Mouse (Mus musculus): ENCODE measurements around the gene Cblb.

Gene Cblb

DNA sequence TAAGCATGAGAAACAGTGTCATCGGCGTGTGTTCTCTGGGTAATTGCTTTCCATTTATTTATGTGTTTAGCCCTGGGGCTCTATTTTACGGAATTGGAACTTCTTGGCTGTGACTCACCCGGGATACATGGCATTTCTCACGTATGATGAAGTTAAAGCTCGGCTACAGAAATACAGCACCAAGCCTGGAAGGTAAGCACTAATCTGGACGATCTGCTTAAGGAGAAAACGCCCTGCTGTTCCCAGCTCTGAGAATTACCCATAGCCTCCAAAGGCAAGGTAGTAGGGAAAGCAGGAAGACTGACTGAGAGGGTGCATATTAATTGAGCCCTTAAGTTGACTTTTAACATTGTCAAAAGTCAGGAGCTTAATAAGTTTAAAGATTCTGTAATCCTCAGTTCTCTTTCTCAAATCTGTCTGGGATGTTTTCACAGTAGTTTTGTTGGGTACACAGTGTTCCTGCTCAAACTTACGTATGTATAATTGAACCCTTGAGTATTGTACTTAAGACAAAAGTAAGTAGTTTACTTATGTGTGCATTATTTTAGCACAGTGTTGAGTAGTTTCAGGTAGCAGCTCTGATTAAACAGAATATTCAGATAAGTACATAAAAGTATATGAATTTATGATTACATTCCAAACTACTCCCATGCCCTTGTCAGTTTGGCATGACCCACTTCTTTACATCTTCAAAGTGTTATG is 104.8 kb downstream of the Cblb start:
- no peak for DNase-seq

DNA sequence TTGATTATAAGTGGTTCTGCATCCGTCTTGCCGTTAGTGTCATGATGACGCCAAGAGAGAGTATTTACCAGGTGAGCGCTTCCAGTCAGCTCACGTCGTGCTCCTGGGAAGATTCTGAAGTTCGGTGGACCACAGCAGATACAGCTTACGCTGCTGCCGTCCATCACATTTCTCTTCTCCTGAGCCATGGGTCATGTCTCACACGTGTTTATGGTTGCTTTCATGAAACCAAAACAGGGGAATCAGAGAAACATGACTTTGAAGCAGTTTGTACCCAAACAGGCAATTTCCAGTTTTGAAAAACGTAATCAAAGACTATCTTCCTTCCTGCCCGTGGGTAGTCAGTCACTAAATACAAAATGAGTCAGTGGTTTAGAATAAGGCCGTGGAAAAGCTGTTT is 112.1 kb downstream of the Cblb start:
- no peak for DNase-seq

DNA sequence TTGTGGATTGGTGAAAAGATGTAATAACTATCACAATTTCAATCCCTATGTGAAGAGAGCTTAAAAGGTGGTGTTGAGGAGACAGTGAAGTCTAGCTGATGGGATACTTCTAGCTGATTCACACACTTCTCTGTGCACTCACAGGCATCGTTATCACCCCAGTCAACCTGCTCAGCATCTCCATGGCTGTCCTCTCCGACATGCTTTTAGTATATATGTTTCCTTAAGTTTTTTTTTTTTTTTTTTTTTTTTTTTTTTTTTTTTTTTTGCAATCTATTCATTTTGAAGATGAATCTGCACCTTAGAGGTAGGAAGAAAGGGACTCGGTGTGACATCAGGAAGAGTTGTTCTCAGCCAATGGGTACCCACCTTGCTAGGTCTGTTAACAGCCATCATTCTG is 112.8 kb downstream of the Cblb start:
- DNase-seq: no peak

DNA sequence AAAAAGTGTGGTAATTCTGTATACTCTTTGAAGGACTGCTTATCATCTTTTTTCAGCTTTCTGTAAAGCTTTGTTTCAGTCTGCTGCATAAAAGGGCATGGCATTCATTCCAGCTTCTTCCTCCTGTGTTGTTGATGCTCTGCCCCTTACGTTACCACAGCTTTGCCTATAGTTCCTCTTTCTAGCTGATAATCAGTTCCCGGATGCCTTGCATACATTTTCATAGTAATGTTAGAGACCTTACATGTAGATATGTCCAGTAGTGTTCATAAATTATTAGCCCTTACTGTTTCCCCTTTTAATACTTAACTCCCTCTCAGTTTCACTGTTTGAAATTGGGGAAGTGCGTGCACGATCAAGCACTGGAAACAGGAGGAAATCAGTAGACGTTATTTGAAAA is 113.8 kb downstream of the Cblb start:
- DNase-seq: no peak

DNA sequence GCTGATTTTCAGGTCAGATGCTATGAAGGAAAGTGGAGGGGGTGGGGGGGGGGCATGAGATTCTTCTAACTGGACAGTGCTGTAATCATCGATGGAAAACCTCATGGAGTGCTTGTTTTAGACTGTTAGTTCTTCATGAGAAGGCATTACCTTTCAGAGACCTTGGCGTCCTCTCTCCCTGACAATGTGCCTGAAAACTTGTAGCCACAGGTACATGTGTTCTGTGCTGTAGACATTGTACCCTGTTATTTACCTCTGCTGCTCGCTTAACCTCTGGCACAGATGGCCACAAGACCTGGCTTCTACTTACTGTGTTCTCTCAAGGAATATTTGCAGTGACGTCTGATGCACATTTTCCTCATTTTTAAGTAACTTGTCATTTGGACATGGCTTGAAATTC is 114.5 kb downstream of the Cblb start:
- no peak for DNase-seq

DNA sequence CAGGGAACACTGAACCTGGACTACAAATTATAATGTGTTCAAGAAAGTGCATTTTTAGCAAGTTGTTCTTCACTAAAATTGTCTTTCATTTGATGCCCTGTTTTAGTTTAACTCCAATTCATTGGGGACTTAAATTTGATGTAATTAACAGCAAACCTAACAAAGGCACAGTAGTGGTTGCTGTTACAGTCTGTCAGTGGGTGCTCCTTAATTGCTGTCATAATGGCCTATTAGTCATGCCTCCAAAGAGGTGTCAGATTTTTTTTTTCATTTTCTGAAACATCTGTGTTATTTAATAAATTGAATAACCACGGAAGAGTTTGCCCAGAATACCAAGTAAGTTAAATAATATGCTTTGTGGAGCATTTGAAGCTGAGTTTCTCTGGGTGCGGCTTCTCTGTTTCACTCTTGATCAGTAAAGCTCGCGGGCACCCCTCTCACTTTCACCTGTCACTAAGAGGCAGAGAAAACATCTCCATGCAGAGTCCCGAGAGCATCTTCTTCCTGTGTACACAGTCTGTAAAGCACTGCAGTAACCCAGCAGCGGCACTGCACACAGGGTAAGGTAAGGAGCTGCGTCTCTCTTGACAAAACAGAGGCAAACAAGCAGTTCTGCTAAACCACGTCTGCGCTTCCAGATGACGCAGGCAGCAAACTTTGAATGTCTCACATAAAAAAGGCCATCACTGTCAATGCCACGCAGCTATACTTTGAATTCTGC is 116.1 kb downstream of the Cblb start:
- no peak for DNase-seq

DNA sequence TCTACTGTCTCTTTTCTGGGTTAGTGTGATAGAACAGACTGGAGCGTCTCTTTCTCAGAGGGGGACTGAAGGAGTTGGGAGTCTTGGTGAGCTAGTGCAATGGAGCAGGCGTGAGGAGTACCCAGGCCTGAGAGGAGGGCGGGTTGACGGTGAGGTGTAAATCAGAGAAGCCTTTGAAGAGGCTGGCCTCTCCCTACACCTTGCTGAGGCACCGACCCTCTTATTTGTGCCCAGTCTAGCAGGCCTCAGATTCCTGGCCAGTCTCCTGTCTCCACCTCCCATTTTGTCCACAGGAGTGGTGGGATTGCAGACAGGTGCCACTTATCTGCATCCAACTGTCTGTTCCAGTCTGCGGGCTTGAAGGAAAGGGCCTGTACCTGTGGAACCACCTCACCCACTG is 117.0 kb downstream of the Cblb start:
- DNase-seq: no peak

DNA sequence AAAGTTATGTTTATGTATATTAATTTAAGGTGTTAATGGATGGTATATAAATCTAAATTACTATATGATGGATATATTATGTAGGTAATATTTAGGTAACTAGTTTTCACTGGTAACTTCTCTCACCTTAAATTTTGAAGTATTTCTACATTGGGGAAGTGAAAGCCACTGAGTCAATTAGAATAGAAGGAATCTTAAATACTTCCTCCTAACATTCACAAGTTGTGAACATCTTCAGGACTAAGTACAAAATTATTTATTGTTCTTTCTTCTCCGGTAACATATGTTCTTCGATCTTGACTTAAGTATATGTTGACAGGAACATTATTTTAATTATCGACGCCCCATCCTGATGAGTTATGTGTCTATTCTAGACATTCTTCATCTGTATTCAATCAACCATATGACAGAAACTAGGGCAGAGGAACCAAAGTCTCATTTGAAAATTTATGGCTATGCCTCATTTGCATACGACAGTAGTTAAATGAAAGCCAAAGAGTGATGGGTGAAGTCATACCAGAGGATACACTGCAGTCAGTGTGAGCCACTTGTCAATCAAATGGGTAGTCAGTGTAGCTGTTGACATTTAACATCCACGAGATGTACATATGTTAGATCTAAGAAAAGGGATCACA is 118.2 kb downstream of the Cblb start:
- DNase-seq: no peak

DNA sequence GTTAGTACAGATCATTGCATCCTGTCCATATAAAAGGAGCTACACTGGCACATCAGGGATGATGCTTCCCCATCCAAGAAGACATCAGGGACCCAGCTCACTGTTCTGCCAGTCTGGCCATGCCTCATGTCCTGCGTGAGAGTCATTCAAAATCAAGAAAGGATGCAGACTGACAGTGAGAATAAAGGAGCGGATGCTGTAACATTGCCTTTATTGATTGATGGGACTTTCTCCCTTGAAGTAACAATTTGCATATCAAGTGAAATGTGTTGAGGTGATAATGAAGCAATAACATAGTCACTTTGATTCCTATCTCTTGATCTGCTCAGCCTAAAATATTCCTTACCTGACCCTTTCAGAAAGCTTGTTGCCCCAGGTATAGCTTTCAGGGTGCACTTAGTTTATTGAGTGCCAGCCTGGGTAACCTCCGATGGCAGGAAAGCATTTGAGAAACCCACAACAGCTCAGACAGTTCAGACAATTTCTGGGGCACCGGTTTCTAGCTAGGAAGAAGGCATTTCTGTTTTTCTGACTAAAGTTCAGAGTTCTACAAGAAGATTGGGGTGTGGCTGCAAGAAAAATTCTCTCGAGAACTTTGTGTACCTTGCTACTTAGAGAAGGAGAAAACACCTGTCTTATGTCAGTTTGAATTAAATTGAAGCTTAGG is 124.1 kb downstream of the Cblb start:
- DNase-seq: no peak

DNA sequence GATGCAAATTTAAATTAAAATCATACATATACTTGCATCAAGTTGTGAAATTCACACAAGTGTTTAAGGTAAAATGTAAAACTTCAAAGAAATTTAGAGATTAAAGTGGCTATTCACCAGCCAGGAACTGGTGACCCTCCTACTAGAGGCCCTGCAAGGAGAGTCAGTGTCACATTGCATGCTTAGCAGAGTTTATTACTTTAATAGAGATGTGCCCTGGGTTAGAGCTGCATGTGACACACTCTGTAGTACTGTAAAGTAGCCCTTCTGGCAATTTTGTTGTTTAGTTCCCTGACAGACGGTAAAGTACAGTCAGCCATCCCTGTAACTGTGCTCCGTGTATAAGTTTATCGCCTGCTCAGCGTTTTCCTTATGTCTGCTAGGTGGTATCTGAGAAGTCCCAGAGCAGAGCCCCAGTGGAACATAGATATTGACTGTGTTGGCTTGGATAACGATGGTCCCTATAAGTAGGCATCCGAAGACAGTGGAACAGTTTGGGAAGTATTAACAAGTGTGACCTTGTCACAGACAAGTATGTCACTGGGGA is 129.0 kb downstream of the Cblb start:
- no peak for DNase-seq

DNA sequence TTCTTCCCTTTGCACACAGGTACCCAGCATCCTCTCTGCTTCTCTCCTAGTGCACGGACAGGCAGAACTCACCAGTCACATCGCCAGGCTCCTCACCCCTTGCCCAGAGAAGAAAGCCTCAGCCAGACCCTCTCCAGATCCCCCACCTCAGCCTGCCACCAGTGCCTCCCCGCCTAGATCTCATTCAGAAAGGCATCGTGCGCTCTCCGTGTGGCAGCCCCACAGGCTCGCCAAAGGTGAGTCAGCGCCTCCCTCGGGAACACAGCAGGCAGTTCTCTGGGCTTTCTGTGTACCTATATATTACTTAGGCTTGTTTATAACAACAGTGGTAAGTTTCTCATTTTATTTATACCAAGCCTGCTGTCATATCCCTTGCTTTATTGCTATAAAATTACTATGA is 133.2 kb downstream of the Cblb start:
- DNase-seq: no peak

DNA sequence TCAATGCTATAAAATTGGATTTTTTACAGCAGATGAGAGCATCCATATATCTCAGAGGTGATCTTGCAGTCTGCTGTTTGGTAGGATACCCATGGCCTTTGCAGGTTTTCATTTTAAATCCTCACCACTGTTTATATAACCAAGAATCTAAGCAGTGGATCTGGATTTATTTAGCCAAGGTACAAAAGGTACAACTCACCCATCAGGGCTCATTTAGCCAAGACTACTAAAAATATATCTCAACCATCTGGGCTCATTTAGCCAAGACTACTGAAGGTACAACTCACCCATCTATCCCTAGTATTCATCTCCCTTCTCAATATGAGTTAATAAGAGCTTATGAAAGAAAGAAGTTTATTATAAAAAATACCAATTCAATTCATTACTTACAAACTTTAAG is 142.2 kb downstream of the Cblb start:
- no peak for DNase-seq

DNA sequence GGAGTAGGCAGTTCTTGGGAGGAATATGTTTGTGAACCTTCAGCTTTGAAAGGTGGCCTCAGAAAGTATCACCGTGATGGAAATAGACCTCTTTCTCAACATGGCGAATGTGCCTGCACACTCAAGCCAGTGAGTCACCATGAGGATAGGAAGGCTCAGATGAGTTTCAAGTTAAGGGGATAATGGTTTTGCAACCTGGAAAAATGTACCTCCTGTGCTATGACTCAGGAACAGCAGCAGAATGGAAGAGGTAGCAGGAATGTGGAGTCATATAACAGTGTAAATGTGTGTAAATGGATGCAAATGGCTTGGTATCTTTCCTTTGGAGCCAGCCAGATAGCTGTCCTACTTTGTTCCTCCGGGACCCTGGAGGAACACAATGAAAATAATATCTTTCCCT is 148.8 kb downstream of the Cblb start:
- DNase-seq: no peak

DNA sequence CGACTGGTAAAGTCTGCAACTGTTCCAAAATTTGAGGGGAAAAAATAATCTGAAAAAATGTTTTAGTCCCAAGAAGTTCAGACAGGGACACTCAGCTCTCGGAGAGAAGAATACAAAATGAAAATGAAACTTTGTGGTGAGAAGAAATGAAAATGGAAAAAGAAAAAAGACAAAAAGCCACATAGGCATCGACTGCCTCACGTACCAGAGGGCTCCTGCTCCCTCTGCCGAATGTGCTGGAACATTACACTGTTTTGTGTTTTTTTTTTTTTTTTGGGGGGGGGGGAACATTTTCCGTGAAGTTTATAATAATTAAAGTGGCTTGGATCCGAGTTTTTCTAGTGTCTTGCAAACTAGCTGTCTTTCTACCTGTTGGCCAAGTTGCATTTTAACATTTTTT is 151.0 kb downstream of the Cblb start:
- DNase-seq: no peak

DNA sequence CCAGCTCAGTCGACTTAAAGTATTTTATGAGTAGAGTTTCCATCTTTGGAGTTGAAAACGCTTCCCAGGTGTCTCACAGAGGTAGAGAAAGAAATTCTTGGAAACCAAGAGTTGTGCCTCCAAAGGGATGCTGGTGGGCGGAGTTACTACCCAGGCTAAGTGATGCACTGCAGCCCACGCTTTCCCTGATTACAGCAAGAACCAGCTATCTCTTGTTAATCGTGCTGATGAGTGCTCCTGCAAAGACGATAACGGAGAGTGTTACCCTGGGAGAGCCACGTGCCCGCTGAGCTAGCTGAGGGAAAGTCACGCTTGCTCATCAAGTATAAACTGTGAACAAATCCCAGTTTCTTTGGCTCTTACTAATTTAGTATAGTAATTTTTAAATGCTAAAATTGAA is 153.3 kb downstream of the Cblb start:
- no peak for DNase-seq

DNA sequence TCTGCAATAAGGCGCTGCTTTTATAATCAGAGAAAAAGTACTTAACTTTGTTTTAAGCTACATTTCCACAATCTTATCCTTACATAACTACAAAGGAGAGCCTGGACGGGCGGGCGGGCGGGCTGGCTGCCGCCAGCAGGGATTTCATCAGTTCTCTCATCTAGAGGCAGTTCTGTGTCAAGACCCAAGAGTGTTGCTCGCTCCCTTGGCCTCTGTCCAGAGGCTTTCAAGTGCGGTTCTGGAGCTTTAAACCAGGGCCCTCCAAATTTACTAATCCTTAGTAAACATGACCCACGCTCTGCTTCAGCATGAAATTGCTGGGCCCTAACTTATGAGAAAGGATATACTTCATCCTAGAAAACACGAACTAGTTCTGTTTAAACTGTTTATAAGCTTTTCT is 155.7 kb downstream of the Cblb start:
- DNase-seq: no peak

DNA sequence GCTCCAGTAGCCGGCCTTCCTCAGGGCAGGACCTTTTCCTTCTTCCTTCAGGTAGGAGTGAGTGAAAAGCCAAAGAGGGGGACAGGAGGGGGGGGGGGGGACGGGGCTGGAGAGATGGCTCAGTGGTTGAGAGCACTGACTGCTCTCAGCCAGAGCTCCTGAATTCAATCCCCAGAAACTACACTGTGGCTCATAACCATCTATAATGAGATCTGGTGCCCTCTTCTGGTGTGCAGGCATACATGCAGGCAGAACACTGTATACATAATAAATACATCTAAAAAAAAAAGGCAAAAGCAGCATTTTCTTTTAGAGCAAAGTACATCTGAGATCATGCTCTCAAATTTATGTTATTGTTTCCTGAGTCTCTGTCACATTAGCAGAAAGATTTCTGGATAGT is 158.1 kb downstream of the Cblb start:
- no peak for DNase-seq

DNA sequence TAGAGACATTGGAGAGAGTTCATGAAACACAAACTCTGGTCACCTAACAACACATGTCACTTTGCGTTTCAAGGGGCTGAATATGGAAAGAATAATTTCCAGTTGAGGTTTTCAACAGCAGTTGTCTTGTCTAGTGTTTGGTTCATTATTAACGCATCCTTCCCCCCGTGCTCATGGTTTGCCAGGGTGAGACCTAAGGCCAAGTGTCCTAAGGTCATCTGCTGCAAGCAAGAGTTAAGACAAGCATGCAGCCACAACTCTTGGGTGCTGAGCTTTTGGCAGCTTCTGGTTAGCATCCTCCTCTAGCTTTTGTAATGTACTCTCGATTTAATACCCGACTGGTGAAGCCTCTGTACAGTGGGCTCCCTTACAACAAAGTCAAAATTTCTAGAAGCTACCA is 159.7 kb downstream of the Cblb start:
- no peak for DNase-seq

DNA sequence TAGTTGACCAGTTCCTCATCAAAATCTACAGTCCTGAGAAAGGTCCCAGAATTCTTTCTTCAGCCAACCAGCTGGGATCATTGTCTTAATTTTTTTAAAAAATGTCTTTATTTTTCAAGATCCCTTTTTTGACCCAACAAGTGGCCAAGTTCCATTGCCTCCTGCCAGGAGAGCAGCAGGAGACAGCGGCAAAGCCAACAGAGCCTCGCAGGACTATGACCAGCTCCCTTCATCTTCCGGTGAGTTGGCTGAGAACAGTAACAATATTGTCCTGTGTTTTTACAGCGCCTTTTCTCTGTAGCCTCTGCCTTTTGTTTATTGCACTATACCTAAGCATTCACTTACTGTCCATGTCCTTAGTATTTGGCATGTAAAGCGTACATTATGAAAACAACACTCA is 163.0 kb downstream of the Cblb start:
- DNase-seq: no peak

DNA sequence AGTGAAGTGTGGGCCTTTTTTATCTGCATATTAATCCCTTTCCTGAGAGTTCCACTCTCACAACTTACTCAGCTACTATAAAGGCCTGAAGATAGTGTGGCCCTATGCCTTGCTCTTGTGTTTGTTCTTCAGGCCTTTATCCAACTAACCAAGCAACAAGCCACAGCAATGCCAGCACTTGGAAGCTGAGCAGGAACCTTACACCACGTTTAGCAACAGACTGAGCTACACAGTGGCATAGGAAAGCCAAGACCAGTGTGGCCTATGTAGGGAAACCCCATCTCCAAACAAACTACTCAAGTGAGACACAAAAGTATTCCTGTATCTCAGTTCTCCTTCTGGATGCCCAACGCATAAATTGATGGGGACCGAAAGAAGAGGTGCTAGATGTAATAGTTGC is 163.8 kb downstream of the Cblb start:
- DNase-seq: no peak

DNA sequence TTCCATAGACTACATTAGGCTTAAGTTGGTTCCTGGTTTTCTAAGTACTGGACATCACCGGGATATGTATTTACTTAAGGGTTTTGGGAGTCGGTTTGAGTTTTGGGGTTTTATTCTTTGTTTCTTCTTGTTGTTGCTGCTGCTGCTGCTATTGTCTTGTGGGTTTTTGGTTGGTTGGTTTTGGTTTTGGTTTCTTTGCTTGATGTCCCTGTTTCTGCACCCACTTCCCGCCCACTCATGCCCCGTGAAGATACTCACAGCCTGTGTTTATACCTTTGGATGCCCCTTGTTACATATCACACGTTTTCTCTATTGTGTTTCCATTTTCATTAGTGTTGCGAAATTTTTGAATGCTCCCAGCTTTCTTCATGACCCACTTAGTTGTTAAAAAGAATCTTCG is 169.1 kb downstream of the Cblb start:
- no peak for DNase-seq

DNA sequence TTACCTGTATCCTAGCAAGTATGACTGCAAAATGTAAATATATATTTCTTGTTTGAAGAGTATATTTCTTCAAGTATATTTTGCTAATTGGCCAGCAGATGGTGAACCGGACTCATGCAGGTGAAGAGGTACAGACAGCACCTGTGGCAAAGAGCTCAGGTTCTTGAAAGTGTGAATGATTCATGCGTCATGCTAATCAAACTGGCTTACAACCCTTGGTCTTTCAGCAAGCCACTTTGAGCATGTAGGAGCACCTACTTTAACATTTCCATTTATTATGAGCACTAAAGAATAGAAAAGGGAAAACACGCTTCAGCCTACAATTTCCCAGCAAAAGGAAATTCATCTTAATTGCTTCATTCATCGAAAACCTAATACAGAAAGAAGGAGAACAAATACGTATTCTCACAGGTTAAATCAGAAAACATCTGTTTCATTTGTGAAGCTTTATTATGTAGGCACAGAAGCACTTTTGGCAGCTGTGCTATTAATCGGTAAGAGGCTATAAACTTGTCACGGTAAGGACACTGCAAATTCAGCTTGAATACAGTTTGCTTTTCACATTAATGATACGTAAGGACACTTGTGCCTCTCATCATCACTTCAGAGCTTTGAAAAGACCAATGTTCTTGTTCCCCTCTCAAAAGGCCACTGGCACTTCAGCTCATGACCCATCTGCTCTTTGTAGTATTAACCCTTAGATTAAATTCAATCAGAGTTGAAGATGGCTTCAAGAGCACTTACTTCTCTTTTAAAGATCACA is 180.0 kb downstream of the Cblb start:
- no peak for DNase-seq

DNA sequence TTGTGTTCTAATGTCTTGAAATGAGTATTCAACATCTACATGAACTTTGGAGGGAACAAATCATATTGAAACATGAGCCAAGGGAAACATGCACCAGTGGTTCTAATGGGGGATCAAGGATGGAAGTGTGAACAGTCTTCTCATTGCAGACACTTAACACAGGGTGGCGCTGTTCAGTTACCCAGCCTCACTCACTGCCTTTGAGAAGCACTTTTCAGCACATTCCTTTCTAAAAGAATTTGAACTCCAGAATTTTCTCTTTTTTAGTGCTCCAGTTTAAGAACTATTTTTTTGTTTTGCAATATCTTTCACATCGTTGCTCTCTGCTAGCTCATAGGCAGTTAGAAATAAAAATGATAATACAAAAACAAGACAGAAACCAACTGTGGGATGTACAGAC is 188.0 kb downstream of the Cblb start:
- peak; percentile 60 for DNase-seq
